Mouse (Mus musculus): ENCODE measurements at regions not wholly inside any gene's neighbourhood (a gene's known extent, or its start where the extent isn't known, plus 50 kb on each side); places are given as distances from the start of the nearest gene placed in this dataset.

DNA sequence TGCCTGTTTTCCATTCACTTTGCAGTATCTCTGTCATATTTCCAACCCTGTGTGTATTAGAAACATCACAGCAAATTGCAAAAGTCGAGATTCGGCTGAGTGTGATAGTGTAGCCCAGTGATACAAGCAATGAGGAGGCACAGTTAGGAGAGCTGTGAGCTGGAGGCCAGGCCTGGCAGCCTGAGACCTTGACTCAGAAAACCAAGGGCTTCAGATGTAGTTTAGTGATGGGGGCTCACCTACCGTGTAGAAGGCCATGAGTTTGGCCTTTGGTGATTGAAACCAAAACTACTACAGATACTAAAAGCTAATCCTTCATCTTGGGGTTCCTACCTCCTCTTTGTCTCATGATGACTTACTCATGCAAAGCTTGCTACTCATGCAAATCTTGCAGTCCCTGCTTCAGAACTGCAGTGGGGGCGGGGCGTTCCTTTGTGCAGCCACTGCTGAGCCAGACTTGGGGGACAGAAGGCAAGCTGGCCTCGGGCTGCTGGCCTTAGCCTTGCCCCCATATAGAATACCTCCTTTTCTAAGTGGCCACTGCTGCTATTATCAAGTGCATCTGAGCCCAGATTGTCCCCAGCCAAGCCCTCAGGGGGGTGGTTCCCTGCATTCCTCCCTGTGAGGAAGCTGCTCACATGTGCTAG, 198.9 kb downstream of the Pik3r1 start:
- H3K27ac ChIP-seq (ENCODE audit: low read length), result no peak overlapping the region
- WGBS, result 82% methylated on average over 6 of the region's 6 CpGs
- ATAC-seq, result no peak
- DNase-seq (ENCODE audit: low spot score), result no peak
- H3K36me3 ChIP-seq (ENCODE audit: insufficient read depth, low read length), result no peaks in the 10 kb centered on the region
- H3K9me3 ChIP-seq (ENCODE audit: low read length), result no peaks in the 10 kb centered on the region
- H3K4me1 ChIP-seq (ENCODE audit: insufficient read depth, low read depth, low read length), result no peaks in the 10 kb centered on the region
- no peak overlapping the region for H3K9ac ChIP-seq (replicated peaks; ENCODE audit: low read depth)
- H3K4me3 ChIP-seq (ENCODE audit: low read depth, low read length), result no peak overlapping the region
- no peak overlapping the region for H3K4me2 ChIP-seq (replicated peaks; ENCODE audit: low read depth, low read length)
- no peaks in the 10 kb centered on the region for H3K27me3 ChIP-seq (replicated peaks; ENCODE audit: insufficient read depth, low read length)
- TF ChIP-seq CTCF (IDR thresholded peaks at IDR 0.05), result no peak

DNA sequence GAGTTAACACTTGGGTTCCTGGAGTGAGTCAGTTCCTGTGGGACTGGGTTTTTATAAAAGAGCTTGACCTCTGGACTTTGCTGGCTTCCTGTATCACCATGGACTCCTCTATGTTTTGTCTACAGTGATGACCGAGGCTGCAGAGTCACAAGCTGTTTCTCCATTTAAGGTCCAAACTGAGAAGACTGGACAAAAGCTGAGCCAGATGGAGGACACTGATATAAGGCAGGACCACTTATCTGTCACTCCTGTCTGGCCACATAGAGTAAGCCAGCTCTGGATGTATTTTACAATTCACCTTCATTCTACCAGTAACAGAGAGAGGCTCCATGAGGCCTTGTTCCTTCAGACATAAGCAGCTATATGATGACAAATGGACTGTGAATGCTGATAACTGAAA, 202.7 kb downstream of the Pik3r1 start:
- H3K4me1 ChIP-seq (ENCODE audit: insufficient read depth, low read depth, low read length), result no peaks in the 10 kb centered on the region
- no peaks in the 10 kb centered on the region for H3K36me3 ChIP-seq (ENCODE audit: insufficient read depth, low read length)
- no peaks in the 10 kb centered on the region for H3K9me3 ChIP-seq (ENCODE audit: low read length)
- H3K4me3 ChIP-seq (ENCODE audit: low read depth, low read length), result no peak overlapping the region
- H3K9ac ChIP-seq (replicated peaks; ENCODE audit: low read depth), result no peak overlapping the region
- ATAC-seq (no peak), DNase-seq (ENCODE audit: low spot score) (no peak)
- WGBS, result 50% methylated on average over 1 of the region's 1 CpGs
- TF ChIP-seq CTCF (IDR thresholded peaks at IDR 0.05) (no peak), EP300 (IDR thresholded peaks at IDR 0.05) (no peak)
- H3K4me2 ChIP-seq (replicated peaks; ENCODE audit: low read depth, low read length), result no peak overlapping the region
- no peaks in the 10 kb centered on the region for H3K27me3 ChIP-seq (replicated peaks; ENCODE audit: insufficient read depth, low read length)
- H3K27ac ChIP-seq (ENCODE audit: low read length), result no peak overlapping the region

- ATAC-seq, result no peak
- WGBS, result 48% methylated on average over 3 of the region's 3 CpGs
- no peak overlapping the region for H3K4me2 ChIP-seq (replicated peaks; ENCODE audit: low read depth, low read length)
- no peaks in the 10 kb centered on the region for H3K9me3 ChIP-seq (ENCODE audit: low read length)
- no peak overlapping the region for H3K9ac ChIP-seq (replicated peaks; ENCODE audit: low read depth)
- no peak overlapping the region for H3K27ac ChIP-seq (ENCODE audit: low read length)
- no peaks in the 10 kb centered on the region for H3K27me3 ChIP-seq (replicated peaks; ENCODE audit: insufficient read depth, low read length)
- no peak overlapping the region for H3K4me3 ChIP-seq (ENCODE audit: low read depth, low read length)
- H3K36me3 ChIP-seq (ENCODE audit: insufficient read depth, low read length), result no peaks in the 10 kb centered on the region
- H3K4me1 ChIP-seq (ENCODE audit: insufficient read depth, low read depth, low read length), result no peaks in the 10 kb centered on the region
- TF ChIP-seq CTCF (IDR thresholded peaks at IDR 0.05) (no peak), EP300 (IDR thresholded peaks at IDR 0.05) (no peak)
- DNase-seq (ENCODE audit: low spot score), result peak; percentile 38
These were observed 212.6 kb downstream of the Pik3r1 start for GRCm38 (mm10) chr13:101555371-101555874.

- Histone ChIP-seq H3K9me3 (ENCODE audit: low read length) (no peaks in the 10 kb centered on the region), H3K27ac (ENCODE audit: low read length) (no peak overlapping the region), H3K4me3 (ENCODE audit: low read depth, low read length) (no peak overlapping the region), H3K9ac (replicated peaks; ENCODE audit: low read depth) (no peak overlapping the region), H3K4me1 (ENCODE audit: insufficient read depth, low read depth, low read length) (no peaks in the 10 kb centered on the region), H3K36me3 (ENCODE audit: insufficient read depth, low read length) (no peaks in the 10 kb centered on the region), H3K27me3 (replicated peaks; ENCODE audit: insufficient read depth, low read length) (no peaks in the 10 kb centered on the region), H3K4me2 (replicated peaks; ENCODE audit: low read depth, low read length) (no peak overlapping the region)
- DNase-seq (ENCODE audit: low spot score), result no peak
- no peak for TF ChIP-seq EP300 (IDR thresholded peaks at IDR 0.05)
- no peak for TF ChIP-seq CTCF (IDR thresholded peaks at IDR 0.05)
- no peak for ATAC-seq
- 58% methylated on average over 8 of the region's 8 CpGs for WGBS
These were observed 214.9 kb downstream of the Pik3r1 start for GRCm38 (mm10) chr13:101553131-101553549.

DNA sequence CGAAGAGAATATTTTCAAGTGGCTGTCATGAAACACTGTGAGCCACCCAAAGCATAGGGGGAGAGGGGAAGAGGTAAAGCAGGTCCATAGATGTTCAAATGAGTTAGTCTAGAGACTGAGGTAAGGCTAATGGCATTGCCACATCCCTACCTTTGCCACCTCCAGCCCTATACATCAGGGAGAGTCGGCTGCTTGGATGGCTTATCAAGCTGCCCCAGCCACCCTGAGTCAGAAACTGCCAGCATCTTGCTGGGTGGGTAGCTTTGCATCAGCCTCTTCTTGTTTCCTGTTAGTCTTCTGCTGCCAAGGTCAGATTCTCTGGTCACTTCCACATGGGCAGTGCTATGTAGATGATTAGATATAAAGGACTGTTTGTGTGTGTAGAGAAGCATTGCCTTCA, 215.6 kb downstream of the Pik3r1 start:
- Histone ChIP-seq H3K9ac (replicated peaks; ENCODE audit: low read depth) (no peak overlapping the region), H3K4me3 (ENCODE audit: low read depth, low read length) (no peak overlapping the region), H3K36me3 (ENCODE audit: insufficient read depth, low read length) (no peaks in the 10 kb centered on the region), H3K4me2 (replicated peaks; ENCODE audit: low read depth, low read length) (no peak overlapping the region), H3K9me3 (ENCODE audit: low read length) (no peaks in the 10 kb centered on the region), H3K4me1 (ENCODE audit: insufficient read depth, low read depth, low read length) (no peaks in the 10 kb centered on the region), H3K27me3 (replicated peaks; ENCODE audit: insufficient read depth, low read length) (no peaks in the 10 kb centered on the region), H3K27ac (ENCODE audit: low read length) (no peak overlapping the region)
- ATAC-seq, result no peak
- TF ChIP-seq CTCF (IDR thresholded peaks at IDR 0.05) (no peak), EP300 (IDR thresholded peaks at IDR 0.05) (no peak)
- DNase-seq (ENCODE audit: low spot score), result no peak
- whole genome bisulfite sequencing, result 67% methylated on average over 2 of the region's 2 CpGs

GRCm38 (mm10) chr13:101551068-101551467, 216.9 kb downstream of the Pik3r1 start:
- Histone ChIP-seq H3K27ac (ENCODE audit: low read length) (no peak overlapping the region), H3K27me3 (replicated peaks; ENCODE audit: insufficient read depth, low read length) (no peaks in the 10 kb centered on the region), H3K4me3 (ENCODE audit: low read depth, low read length) (no peak overlapping the region), H3K36me3 (ENCODE audit: insufficient read depth, low read length) (no peaks in the 10 kb centered on the region), H3K4me1 (ENCODE audit: insufficient read depth, low read depth, low read length) (no peaks in the 10 kb centered on the region), H3K9ac (replicated peaks; ENCODE audit: low read depth) (no peak overlapping the region), H3K4me2 (replicated peaks; ENCODE audit: low read depth, low read length) (no peak overlapping the region), H3K9me3 (ENCODE audit: low read length) (no peaks in the 10 kb centered on the region)
- WGBS, result 59% methylated on average over 6 of the region's 6 CpGs
- DNase-seq (ENCODE audit: low spot score) (peak; percentile 16), ATAC-seq (peak; percentile 62)
- TF ChIP-seq EP300 (IDR thresholded peaks at IDR 0.05) (no peak), CTCF (IDR thresholded peaks at IDR 0.05) (no peak)

- H3K27me3 ChIP-seq (replicated peaks; ENCODE audit: insufficient read depth, low read length), result no peaks in the 10 kb centered on the region
- WGBS, result 82% methylated on average over 5 of the region's 5 CpGs
These were observed 217.5 kb downstream of the Pik3r1 start for GRCm38 (mm10) chr13:101550526-101550925.

More at GRCm38 (mm10) chr13:101550526-101550925, 217.5 kb downstream of the Pik3r1 start:
- Histone ChIP-seq H3K36me3 (ENCODE audit: insufficient read depth, low read length) (no peaks in the 10 kb centered on the region), H3K9ac (replicated peaks; ENCODE audit: low read depth) (no peak overlapping the region), H3K9me3 (ENCODE audit: low read length) (no peaks in the 10 kb centered on the region), H3K4me2 (replicated peaks; ENCODE audit: low read depth, low read length) (no peak overlapping the region), H3K4me3 (ENCODE audit: low read depth, low read length) (no peak overlapping the region), H3K4me1 (ENCODE audit: insufficient read depth, low read depth, low read length) (no peaks in the 10 kb centered on the region), H3K27ac (ENCODE audit: low read length) (no peak overlapping the region)
- no peak for DNase-seq (ENCODE audit: low spot score)
- TF ChIP-seq CTCF (IDR thresholded peaks at IDR 0.05) (no peak), EP300 (IDR thresholded peaks at IDR 0.05) (no peak)
- no peak for ATAC-seq
